Mouse (Mus musculus) lung, postnatal 36 days (tissue): ENCODE measurements around the gene Bach1.
A peak's percentile ranks its signal among the peaks of the same experiment; 100 is the strongest.

Experiments used
- DNase-seq: peaks from one replicate; pipeline ENCODE4 v3.0.0; 2022; ENCODE audit warnings: mixed read lengths

Bach1 gene

DNA sequence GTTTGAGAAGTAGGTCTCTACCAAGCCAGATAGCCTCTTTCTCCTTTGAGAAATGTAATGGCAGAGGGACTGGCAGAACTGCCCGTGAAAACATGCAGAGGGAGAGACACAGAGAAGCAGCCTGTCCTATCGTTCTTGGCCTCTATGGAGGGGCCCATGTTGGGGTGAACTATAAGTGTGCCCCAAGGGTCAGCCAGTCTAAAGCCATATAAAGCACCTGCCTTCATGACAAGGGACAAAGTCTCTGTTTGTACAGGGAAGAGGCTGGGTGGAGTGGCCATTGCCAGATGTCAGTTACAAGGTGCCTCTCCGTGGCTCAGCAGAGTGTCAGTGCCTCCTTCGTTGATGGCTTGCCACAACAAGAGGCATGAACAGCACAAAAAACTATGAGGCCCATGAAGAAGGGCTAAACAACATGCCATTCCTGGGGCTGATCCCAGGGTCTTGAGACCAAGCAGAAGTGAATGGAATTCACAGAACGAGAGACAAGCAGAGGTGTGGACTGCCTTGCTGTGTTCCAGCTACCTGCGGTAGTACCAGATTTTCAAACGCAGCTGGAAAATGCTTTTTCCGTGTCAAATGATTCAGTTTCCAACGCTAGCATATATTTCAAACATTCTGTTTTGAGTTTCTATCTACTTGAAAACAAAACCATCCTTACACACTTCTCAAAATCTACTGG is 42.4 kb downstream of the Bach1 start:
- DNase-seq, result no peak

- no peak for DNase-seq
These were observed 44.9 kb downstream of the Bach1 start for GRCm38 (mm10) chr16:87743661-87744060.

DNA sequence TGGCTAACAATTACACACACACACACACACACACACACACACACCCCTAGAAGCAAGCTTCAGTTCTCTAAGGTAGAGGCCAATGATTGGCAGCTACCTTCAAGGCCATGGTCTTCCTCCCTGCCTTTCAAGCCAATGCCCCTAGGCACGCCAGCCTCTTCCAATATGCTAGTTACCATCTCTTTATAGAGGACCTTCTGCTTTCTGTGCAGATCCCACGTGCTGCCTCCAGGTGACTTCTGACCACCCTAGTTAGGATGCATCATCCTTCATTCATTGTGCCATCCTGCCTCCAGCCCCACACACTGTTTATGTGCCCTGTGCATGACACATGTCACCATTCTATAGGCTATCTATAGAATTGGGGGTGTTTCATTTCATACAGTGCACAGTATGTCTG is 45.6 kb downstream of the Bach1 start:
- no peak for DNase-seq

DNA sequence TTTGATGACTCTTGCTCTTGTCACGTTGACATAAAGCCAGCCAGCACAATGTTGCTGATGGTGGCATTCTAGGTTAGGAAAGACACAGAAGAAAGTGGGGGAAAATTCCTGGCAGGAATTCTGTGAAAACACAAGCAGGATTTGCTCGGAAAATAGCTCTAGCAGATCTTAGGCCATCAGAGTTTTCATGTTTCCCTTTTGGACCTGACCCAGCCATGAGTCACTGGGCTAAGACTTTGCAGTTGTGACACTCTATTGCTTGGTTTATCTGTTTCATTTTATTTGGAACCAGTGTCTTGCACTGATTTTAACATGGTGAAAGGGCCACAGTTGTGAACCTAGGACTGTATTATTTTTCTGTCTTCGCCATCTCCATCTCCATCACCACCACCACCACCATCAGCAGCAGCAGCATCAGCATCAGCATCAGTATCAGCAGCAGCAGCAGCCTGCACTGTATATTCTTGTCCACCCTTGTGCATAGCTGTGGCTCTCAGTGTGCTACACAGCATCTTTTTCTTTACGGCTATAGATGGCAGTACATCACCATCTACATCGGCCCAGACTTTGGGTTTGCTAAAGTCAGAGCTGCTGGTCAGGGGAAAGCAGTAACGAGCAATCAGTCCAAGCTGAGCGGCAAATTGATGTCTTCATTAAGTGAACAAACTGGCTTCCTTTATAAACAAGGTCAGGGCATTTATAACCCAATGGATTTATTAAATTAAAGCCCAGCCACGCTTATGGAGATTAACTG is 46.6 kb downstream of the Bach1 start:
- no peak for DNase-seq

DNA sequence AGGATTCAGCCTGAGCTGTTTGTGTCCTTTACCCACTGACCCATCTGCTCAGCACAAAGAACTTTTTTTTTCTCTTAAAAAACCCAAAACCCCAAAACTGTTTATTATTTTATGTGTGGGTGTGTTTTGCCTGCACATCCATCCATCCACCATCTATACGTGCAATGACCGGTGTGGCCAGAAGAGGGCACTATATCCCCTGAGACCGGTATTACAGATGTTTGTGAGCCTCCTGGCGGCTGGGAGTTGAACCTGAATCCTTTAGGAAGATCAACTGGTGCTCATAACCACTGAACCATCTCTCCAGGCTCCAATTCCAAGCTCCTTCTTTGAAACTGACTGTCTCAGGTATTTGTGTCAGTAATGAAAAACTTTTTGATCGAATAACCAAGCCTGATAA is 48.0 kb downstream of the Bach1 start:
- DNase-seq, result peak; percentile 96

- no peak for DNase-seq
These were observed 52.5 kb downstream of the Bach1 start for GRCm38 (mm10) chr16:87751243-87751642.

- DNase-seq, result no peak
These were observed 53.7 kb downstream of the Bach1 start for GRCm38 (mm10) chr16:87752482-87752881.

DNA sequence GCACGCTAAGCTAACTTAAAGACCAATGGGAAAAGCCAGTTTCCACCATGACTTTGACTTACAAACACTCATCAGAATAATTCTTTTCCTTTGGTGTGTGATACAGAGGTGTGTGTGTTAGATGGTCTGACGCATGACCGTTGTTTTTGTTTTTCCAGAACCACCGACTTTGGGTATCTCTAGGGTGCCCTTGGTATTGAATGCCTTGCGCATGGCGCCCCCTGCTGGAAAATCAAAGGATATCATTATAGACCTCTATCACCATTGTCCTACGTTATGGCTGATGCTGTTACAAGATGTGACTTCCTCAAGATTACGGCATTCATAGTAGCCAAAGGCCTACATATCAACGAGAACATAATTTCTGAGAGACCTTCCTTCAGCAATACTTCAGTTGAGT is 56.1 kb downstream of the Bach1 start:
- peak; percentile 60 for DNase-seq

DNA sequence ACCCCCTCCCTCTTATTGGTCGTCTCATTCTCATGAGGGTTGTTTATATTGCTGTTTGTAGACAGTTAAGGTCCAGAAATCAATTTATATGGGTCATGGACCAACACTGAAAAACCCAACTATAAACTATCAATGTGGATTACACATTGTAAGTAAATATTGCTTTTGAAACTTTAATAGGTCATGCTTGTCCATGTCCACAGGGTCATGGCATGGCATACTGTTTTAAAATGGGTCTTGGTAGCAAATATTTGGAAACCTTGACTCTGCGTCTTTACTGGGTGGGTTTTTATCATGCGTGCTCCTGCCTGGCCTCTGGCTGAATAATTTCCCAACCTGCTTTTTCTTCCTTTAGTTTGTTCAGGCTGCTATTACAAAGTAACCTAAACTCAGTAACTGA is 57.2 kb downstream of the Bach1 start:
- no peak for DNase-seq

GRCm38 (mm10) chr16:87758016-87758415 is 59.3 kb downstream of the Bach1 start:
- no peak for DNase-seq

GRCm38 (mm10) chr16:87764668-87765109 is 65.9 kb downstream of the Bach1 start:
- DNase-seq, result no peak

DNA sequence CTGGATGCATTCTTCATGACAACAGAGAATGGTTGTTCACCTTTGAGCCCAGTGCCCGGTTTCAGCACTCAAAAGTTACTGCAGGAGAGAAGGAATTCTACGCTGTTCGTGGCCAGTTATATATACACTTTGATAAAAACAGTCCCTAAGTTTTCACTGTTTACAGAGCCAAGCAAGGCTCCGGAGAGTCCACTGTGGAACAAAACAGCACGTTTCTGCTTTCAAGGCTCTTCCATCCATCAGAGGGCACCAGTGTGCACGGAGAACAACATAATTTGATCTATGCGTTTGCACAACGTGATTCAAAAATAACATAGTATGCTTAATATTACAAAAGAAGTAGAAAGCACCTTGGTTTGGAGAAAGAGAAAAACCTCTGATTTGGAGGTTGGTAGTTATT is 67.2 kb downstream of the Bach1 start:
- peak; percentile 42 for DNase-seq

DNA sequence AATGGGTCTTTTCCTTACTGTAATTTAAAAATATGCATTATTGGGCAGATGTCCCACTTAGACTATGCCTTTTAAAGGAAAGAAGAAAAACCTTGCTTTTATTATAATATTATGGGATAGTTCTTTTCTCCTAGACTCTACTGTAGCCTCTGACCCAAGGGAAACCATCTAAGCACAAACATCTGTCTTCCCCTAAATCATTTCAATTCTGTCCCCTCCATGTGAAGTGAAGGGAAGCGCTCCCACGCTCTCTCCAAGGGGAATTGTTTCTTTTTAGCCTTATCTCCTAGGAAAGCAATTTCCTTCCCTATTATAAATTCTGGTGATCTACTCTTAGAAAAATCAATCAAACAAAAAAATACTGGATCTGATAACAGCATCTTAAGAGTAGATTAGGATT is 71.8 kb downstream of the Bach1 start:
- no peak for DNase-seq

DNA sequence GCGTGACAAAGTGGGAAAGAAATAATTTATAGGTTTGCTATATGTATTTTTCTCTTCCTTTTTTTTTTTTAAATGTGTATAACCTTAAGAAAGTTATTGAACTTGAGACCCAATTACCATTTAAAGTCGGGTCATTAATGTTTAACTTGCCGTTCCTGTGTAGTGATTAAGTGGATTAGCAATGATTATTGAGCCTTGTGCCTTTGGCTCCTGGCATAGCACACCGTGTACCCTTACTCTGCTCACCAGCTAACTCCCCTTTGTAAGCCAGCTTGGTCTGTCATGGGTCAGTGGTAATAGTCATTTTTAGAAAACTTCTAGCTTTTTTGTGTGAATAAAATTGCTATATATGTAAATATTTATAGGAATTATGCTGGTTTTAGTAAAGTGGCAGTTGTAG is 73.2 kb downstream of the Bach1 start:
- no peak for DNase-seq

GRCm38 (mm10) chr16:87774398-87774797 is 75.7 kb downstream of the Bach1 start:
- peak; percentile 56 for DNase-seq

DNA sequence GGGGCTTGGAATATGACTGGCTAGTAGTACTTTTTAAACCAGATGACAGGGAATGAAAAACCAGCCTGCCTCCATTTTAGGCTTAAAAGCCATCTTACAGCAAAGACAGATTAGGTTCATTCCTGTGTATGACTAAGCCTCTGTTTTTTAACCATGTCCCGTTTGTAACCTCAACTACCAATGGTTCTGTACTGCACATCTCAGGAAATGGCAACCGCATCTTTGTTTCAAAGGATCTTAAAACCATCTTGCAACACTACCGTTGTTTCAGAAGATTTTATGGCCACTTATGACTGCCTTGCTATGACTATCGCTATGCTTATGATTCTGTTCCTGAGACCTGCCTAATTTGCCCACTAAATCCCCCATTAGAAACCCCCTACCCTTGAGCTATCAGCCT is 78.6 kb downstream of the Bach1 start:
- DNase-seq, result no peak

DNA sequence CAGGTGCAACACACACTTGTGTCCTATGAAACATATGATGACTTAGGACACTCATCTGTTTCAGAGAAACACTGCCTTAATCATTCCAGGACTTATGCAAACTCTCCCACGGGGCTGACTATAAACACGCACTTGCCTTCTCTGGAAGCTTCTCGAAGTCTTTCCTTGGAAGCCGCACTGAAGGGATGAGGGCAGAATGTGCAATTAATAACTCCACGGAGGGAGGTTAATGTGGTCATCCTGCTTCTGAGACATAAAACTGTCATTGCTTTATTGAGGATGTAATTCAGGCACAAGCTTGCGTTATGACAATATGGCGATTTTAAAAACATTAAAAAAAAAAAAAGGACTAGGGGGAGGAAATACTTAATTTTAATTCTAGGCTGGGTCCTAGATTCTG is 82.9 kb downstream of the Bach1 start:
- DNase-seq, result no peak
